In genomic region chr11:4202995-4203704, GRCm38 (mm10) we compare ENCODE assay signal across 9 mouse cellular contexts. TPM values are rescaled to one million over a fixed set of nuclear protein-coding genes. Genes with fewer than 3 reads are reported as not detected.
DNase-seq lines count a peak whose midpoint lies in the region; ATAC-seq and TF ChIP-seq lines count a peak whose summit lies in the region.
"Had no signal": no experiment of that assay in that cellular context is flagged by ENCODE, and none has a peak within 500 bp of the region (broad histone marks: within the 10 kb centered on the region; RNA-seq: fewer than 3 reads in every experiment).

No protein-coding gene starts in this region.

- no peak for DNase-seq in cerebellum, adult 2 months
- no peak for DNase-seq in cerebellum, adult 8-10 months
- DNase-seq in layer of hippocampus, adult 2 months (ENCODE audit: low spot score in 2 of 2): no peak
- no peak for DNase-seq in layer of hippocampus, postnatal 36 days
- no peak for DNase-seq in G1E (ENCODE audit: low spot score)
- no peak for DNase-seq in embryo, embryonic 10.5 days (ENCODE audit: low spot score)
- DNase-seq in testis, postnatal 14 days (ENCODE audit: low spot score): no peak

- H3K9ac ChIP-seq in liver, embryonic 15.5 days: no peak overlapping the region

- peak; percentile 41; the same call in 1 of the 2 replicates for ATAC-seq in G1E (ENCODE audit: extremely low read depth, insufficient number of reproducible peaks, low FRiP score, poor library complexity, severe bottlenecking)
- no peak for ATAC-seq in liver, embryonic 15.5 days (ENCODE audit: insufficient read depth)

- H3K27ac ChIP-seq in cerebellum, adult 2 months (ENCODE audit: insufficient read depth, low read length): peak overlapping the region; percentile 43; the same call in 1 of the 2 replicates
- H3K27ac ChIP-seq in layer of hippocampus, adult 2 months: peak overlapping the region; percentile 76
- H3K27ac ChIP-seq in liver, embryonic 15.5 days (replicated peaks): 0 out of 2 replicates have a peak overlapping the region, but pooled peaks have one; percentile 24

- no peak overlapping the region for H3K4me3 ChIP-seq in cerebellum, adult 2 months (replicated peaks; ENCODE audit: insufficient read depth, low read depth, low read length)
- no peak overlapping the region for H3K4me3 ChIP-seq in layer of hippocampus, adult 2 months
- no peak overlapping the region; the same call in 1 of the 2 replicates for H3K4me3 ChIP-seq in G1E (ENCODE audit: low read depth, low read length)
- H3K4me3 ChIP-seq in liver, embryonic 15.5 days (replicated peaks): no peak overlapping the region

- H3K4me2 ChIP-seq in liver, embryonic 15.5 days: no peak overlapping the region

- H3K27me3 ChIP-seq in cerebellum, adult 2 months (ENCODE audit: control insufficient read depth, insufficient read depth, low read length): no peaks in the 10 kb centered on the region
- no peaks in the 10 kb centered on the region for H3K27me3 ChIP-seq in G1E (ENCODE audit: insufficient read depth, low read length)
- H3K27me3 ChIP-seq in liver, embryonic 15.5 days: no peaks in the 10 kb centered on the region

- TF ChIP-seq POLR2A in cerebellum, adult 2 months (IDR thresholded peaks at IDR 0.05; ENCODE audit: borderline replicate concordance, insufficient read depth, low read length): no peak

- 84% methylated on average over 12 of the region's 12 CpGs for WGBS in cerebellum, adult 2 months
- WGBS in liver, embryonic 15.5 days (ENCODE audit: insufficient replicate concordance): 36% methylated on average over 12 of the region's 12 CpGs

- peaks cover 4% of the 10 kb centered on the region; the same call in 1 of the 2 replicates for H3K4me1 ChIP-seq in cerebellum, adult 2 months (ENCODE audit: control insufficient read depth, insufficient read depth, low read length)
- H3K4me1 ChIP-seq in G1E (ENCODE audit: insufficient read depth, low read depth, low read length): peaks cover 56% of the 10 kb centered on the region
- peaks cover 10% of the 10 kb centered on the region for H3K4me1 ChIP-seq in liver, embryonic 15.5 days (replicated peaks)

- peaks cover 57% of the 10 kb centered on the region for H3K36me3 ChIP-seq in G1E (replicated peaks)
- 0 out of 2 replicates have a peak, but pooled peaks cover 8% of the 10 kb centered on the region for H3K36me3 ChIP-seq in liver, embryonic 15.5 days (replicated peaks)

- TF ChIP-seq CTCF in cerebellum, adult 2 months (IDR thresholded peaks at IDR 0.05; ENCODE audit: borderline replicate concordance, insufficient read depth, low read depth, low read length): no peak
- no peak for TF ChIP-seq CTCF in layer of hippocampus, adult 2 months (conservative IDR thresholded peaks at IDR 0.05)
- TF ChIP-seq CTCF in G1E (IDR thresholded peaks at IDR 0.05; ENCODE audit: low read depth, low read length): no peak

- no peaks in the 10 kb centered on the region for H3K9me3 ChIP-seq in G1E (replicated peaks)
- no peaks in the 10 kb centered on the region for H3K9me3 ChIP-seq in liver, embryonic 15.5 days (replicated peaks)

RNA-seq across cellular contexts. Expression of gene Castor1, which starts 14.9 kb away (rescaled TPM):
- polyA plus RNA-seq in cerebellum, adult 2 months (2012; rRNA removed): 5.1 and 5.6 TPM in 2 replicates
- 1 to 10 TPM; 5.3 to 5.8 TPM for total RNA-seq in layer of hippocampus, adult 2 months (2021)
- total RNA-seq in layer of hippocampus, postnatal 36 days (2021): 1 to 10 TPM; 2.9 to 4.8 TPM
- total RNA-seq in G1E (2014; fragmentation: Nextera tagmentation): 8.4 and 9.0 TPM in 2 replicates
- 8.2 and 10.7 TPM in 2 replicates for total RNA-seq in G1E (2017)
- 2.9 and 4.5 TPM in 2 replicates for polyA plus RNA-seq in G1E (2012)
- polyA plus RNA-seq in liver, embryonic 15.5 days (2015; fragmentation: Nextera tagmentation; extraction: Ambion mirVana): 1.5 TPM in 2 replicates

RNA-seq across cellular contexts. Expression of gene Tbc1d10a, which starts 16.6 kb away (rescaled TPM):
- 33.3 and 34.1 TPM in 2 replicates for polyA plus RNA-seq in cerebellum, adult 2 months (2012; rRNA removed)
- 10 to 100 TPM; 27.3 to 29.4 TPM for total RNA-seq in layer of hippocampus, adult 2 months (2021)
- total RNA-seq in layer of hippocampus, postnatal 36 days (2021): 10 to 100 TPM; 28.6 TPM
- total RNA-seq in G1E (2014; fragmentation: Nextera tagmentation) (2.2 and 5.0 TPM in 2 replicates), G1E (2017) (20.8 and 25.4 TPM in 2 replicates)
- polyA plus RNA-seq in G1E (2012): 24.1 and 28.3 TPM in 2 replicates
- polyA plus RNA-seq in liver, embryonic 15.5 days (2015; fragmentation: Nextera tagmentation; extraction: Ambion mirVana): 7.0 TPM in 2 replicates

RNA-seq across cellular contexts. Expression of gene Osm, which starts 33.1 kb away (rescaled TPM):
- 0.03 TPM in 1 of 2 replicates, not detected in the other for polyA plus RNA-seq in cerebellum, adult 2 months (2012; rRNA removed)
- total RNA-seq in layer of hippocampus, adult 2 months (2021): under 1 TPM; 0.15 to 0.20 TPM
- total RNA-seq in layer of hippocampus, postnatal 36 days (2021): not detected
- 7.2 and 8.0 TPM in 2 replicates for total RNA-seq in G1E (2014; fragmentation: Nextera tagmentation)
- 8.3 and 10.3 TPM in 2 replicates for total RNA-seq in G1E (2017)
- polyA plus RNA-seq in G1E (2012): 4.0 and 4.5 TPM in 2 replicates
- 0.50 TPM in 2 replicates for polyA plus RNA-seq in liver, embryonic 15.5 days (2015; fragmentation: Nextera tagmentation; extraction: Ambion mirVana)
- total RNA-seq: gastrocnemius, adult 8-10 months had no signal

RNA-seq across cellular contexts. Expression of gene Sf3a1, which starts 43.0 kb away (rescaled TPM):
- polyA plus RNA-seq in cerebellum, adult 2 months (2012; rRNA removed): 50.0 and 54.3 TPM in 2 replicates
- 10 to 100 TPM; 72.3 to 74.1 TPM for total RNA-seq in layer of hippocampus, adult 2 months (2021)
- total RNA-seq in layer of hippocampus, postnatal 36 days (2021): 10 to 100 TPM; 74.8 to 76.3 TPM
- total RNA-seq in G1E (2014; fragmentation: Nextera tagmentation) (103 and 124 TPM in 2 replicates), G1E (2017) (35.4 and 39.0 TPM in 2 replicates)
- 138 and 174 TPM in 2 replicates for polyA plus RNA-seq in G1E (2012)
- polyA plus RNA-seq in liver, embryonic 15.5 days (2015; fragmentation: Nextera tagmentation; extraction: Ambion mirVana): 19.3 and 19.4 TPM in 2 replicates

RNA-seq across cellular contexts. Expression of gene Ccdc157, which starts 43.1 kb away (rescaled TPM):
- polyA plus RNA-seq in cerebellum, adult 2 months (2012; rRNA removed): 15.6 and 15.8 TPM in 2 replicates
- 10 to 100 TPM; 12.2 to 12.8 TPM for total RNA-seq in layer of hippocampus, adult 2 months (2021)
- 10 to 100 TPM; 10.1 to 12.0 TPM for total RNA-seq in layer of hippocampus, postnatal 36 days (2021)
- total RNA-seq in G1E (2014; fragmentation: Nextera tagmentation): 1.1 and 4.1 TPM in 2 replicates
- total RNA-seq in G1E (2017): 2.5 and 3.2 TPM in 2 replicates
- 1.1 and 1.3 TPM in 2 replicates for polyA plus RNA-seq in G1E (2012)
- polyA plus RNA-seq in liver, embryonic 15.5 days (2015; fragmentation: Nextera tagmentation; extraction: Ambion mirVana): 0.47 and 0.76 TPM in 2 replicates

Comparison
In these comparisons a context has a peak if more than half of its experiments do, and no peak if none do; other contexts are left out.
1. H3K27ac ChIP-seq: peak in every context shown above with its lines; median percentile 76 in layer of hippocampus, adult 2 months; 43 in cerebellum, adult 2 months; 24 in liver, embryonic 15.5 days.
2. RNA of gene Osm, which starts 33.1 kb away (total RNA-seq): 7.2 to 10.3 TPM in G1E; 0.15 to 0.20 TPM in layer of hippocampus, adult 2 months and not detected in layer of hippocampus, postnatal 36 days; every median in the first group is over 4 times any median in the second.